Mouse (Mus musculus) lung, adult 2 months (tissue): Measurements from ENCODE around the gene Anks1b.

ENCODE experiments used
- CTCF ChIP-seq: fragments of 200-500 bp; IDR thresholded peaks from 2 replicates; pipeline ENCODE4 v1.5.1; 2011; ENCODE audit warnings: mild to moderate bottlenecking, low read length, control low read depth; ENCODE audit not compliant: insufficient read depth
- POLR2A ChIP-seq: fragments of 200-500 bp; IDR thresholded peaks from 2 replicates; pipeline ENCODE4 v1.6.1; 2011; ENCODE audit warnings: low read depth, mild to moderate bottlenecking, control low read depth, low read length, borderline replicate concordance; ENCODE audit errors: extremely low read depth

DNA sequence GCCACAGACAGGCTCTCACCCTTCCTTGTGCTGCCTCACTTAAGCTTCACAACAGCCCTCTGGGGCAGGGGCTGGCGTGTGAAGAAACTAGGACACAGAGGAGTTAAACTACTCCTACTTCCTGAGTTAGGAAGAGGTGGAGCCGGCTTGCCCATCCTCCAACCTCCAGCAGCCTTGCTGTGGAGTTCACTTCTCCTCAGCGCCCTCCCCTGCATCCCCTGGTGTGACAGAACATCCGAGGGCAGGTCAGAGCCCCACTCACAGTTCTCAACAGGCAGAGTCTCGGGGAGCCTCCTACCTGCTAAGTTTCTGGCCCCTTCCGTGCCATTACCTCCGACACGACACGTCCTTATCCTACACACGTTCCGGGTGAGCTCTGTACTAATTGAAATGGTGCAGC, 844.7 kb downstream of the Anks1b start:
- TF ChIP-seq CTCF = no peak
- no peak for TF ChIP-seq POLR2A
